In the genomic region with DNA sequence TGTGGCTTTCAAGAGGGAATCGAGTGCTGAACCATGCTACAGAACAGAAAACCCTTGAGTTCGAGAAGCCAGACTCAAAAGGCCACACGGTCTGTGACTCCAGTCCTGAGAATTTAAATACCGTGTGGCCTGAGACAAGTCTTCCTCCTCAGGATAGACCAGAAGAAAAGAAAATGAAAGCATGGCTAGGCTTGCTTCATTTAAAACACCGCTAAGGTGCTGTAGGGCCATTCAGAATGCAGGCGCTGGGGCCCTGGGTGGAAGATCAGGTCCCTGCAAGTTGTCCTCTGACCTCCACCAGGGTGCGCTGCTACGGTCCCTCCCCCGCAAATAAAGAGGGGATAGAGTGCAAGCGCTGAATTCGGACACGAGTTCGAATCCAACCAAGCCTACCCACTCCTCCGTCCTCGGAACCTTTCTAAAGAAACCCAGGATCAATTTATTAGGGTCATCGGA, we compare ENCODE assay signal across 8 mouse cellular contexts. TPM values are rescaled to one million over a fixed set of nuclear protein-coding genes. Genes with fewer than 3 reads are reported as not detected.
DNase-seq lines count a peak whose midpoint lies in the region; ATAC-seq and TF ChIP-seq lines count a peak whose summit lies in the region.

No protein-coding gene starts in this region.

- in situ Hi-C loops in CH12.LX (cut with MboI; ENCODE audit: low pct_ligation_motif_present, low pct_unique_long_range_greater_than_20kb, low sequenced_read_pairs), result loop anchor here (10.0 kb wide), 1 partner anchor 96 kb away; no protein-coding TSS in a partner anchor

- ATAC-seq in heart, embryonic 13.5 days (ENCODE audit: extremely low read depth, insufficient number of reproducible peaks, low FRiP score, low TSS enrichment), result peak; percentile 33; the same call in 1 of the 2 replicates
- peak; percentile 66 for ATAC-seq in megakaryocyte, adult 5-6 weeks (ENCODE audit: poor library complexity, severe bottlenecking)
- ATAC-seq in monocyte, adult 5-6 weeks (replicated peaks; ENCODE audit: insufficient number of reproducible peaks, low FRiP score, low TSS enrichment, poor library complexity, severe bottlenecking), result no peak; the same call in 1 of the 2 replicates

- dilution Hi-C loops in CH12.LX (cut with MboI; ENCODE audit: extremely low pct_ligation_motif_present, extremely low pct_unique_long_range_greater_than_20kb, low sequenced_read_pairs), result no loop called here

- TF ChIP-seq POLR2A in CH12.LX (IDR thresholded peaks at IDR 0.05; ENCODE audit: low read depth, low read length), result no peak
- no peak for TF ChIP-seq POLR2A in cortical plate, adult 2 months (IDR thresholded peaks at IDR 0.05; ENCODE audit: extremely low read depth, insufficient read depth, low read length)

- peaks cover 21% of the 10 kb centered on the region for H3K9me3 ChIP-seq in CH12.LX (replicated peaks; ENCODE audit: low read length)
- H3K9me3 ChIP-seq in heart, embryonic 13.5 days, result peaks cover 15% of the 10 kb centered on the region

- TF ChIP-seq EP300 in CH12.LX (IDR thresholded peaks at IDR 0.05; ENCODE audit: low read length), result 0 out of 2 replicates have a peak, but pooled peaks have one; percentile 23

- H3K36me3 ChIP-seq in CH12.LX (replicated peaks in 1 of 2; ENCODE audit: control insufficient read depth in 1 of 2, insufficient read depth in 1 of 2, low read length in 1 of 2), result peaks cover 28 to 43% of the 10 kb centered on the region in 2 experiments
- peaks cover 35% of the 10 kb centered on the region for H3K36me3 ChIP-seq in heart, embryonic 13.5 days

- H3K9ac ChIP-seq in CH12.LX (ENCODE audit: insufficient read depth, low read depth), result peak overlapping the region; percentile 92
- H3K9ac ChIP-seq in heart, embryonic 13.5 days, result peak overlapping the region; percentile 91

- WGBS in heart, embryonic 13.5 days, result 12% methylated on average over 16 of the region's 16 CpGs

- peak; percentile 38 to 84; a peak in 2 of 4 replicates for TF ChIP-seq CTCF in CH12.LX (conservative IDR thresholded peaks at IDR 0.05 in 1 of 2, IDR thresholded peaks at IDR 0.05 in 1 of 2; ENCODE audit: low read depth in 2 of 2, low read length in 2 of 2)
- 0 out of 2 replicates have a peak, but pooled peaks have one; percentile 8 for TF ChIP-seq CTCF in cortical plate, adult 2 months (IDR thresholded peaks at IDR 0.05; ENCODE audit: extremely low read depth, insufficient read depth, low read length)

- H3K4me1 ChIP-seq in CH12.LX (ENCODE audit: control insufficient read depth in 1 of 2, insufficient read depth in 2 of 2), result peaks cover 18 to 48% of the 10 kb centered on the region in 2 experiments
- H3K4me1 ChIP-seq in cortical plate, adult 2 months (ENCODE audit: control insufficient read depth, insufficient read depth, low read length), result no peaks in the 10 kb centered on the region
- H3K4me1 ChIP-seq in heart, embryonic 13.5 days, result peaks cover 16% of the 10 kb centered on the region

- peak; percentile 46 for TF ChIP-seq RAD21 in CH12.LX (IDR thresholded peaks at IDR 0.05; ENCODE audit: low read depth, low read length)

- peak overlapping the region; percentile 84 to 99 (median 96) for H3K4me3 ChIP-seq in CH12.LX (replicated peaks in 1 of 3; ENCODE audit: low read depth in 2 of 3, low read length in 2 of 3, poor library complexity in 1 of 3)
- H3K4me3 ChIP-seq in cortical plate, adult 2 months (ENCODE audit: insufficient read depth, low read length), result peak overlapping the region; percentile 32
- peak overlapping the region; percentile 84 for H3K4me3 ChIP-seq in heart, embryonic 13.5 days

- H3K27ac ChIP-seq in CH12.LX (ENCODE audit: insufficient read depth, low read depth), result peak overlapping the region; percentile 48
- no peak overlapping the region for H3K27ac ChIP-seq in cortical plate, adult 2 months (ENCODE audit: insufficient read depth, low read length)
- H3K27ac ChIP-seq in heart, embryonic 13.5 days (replicated peaks), result peak overlapping the region; percentile 60; the same call in 1 of the 2 replicates

- peak overlapping the region; percentile 64 for H3K4me2 ChIP-seq in CH12.LX (ENCODE audit: insufficient read depth, low read depth, poor library complexity, severe bottlenecking)
- H3K4me2 ChIP-seq in heart, embryonic 13.5 days, result peak overlapping the region; percentile 88

- H3K27me3 ChIP-seq in CH12.LX (replicated peaks), result no peaks in the 10 kb centered on the region
- H3K27me3 ChIP-seq in heart, embryonic 13.5 days (replicated peaks), result no peaks in the 10 kb centered on the region

- peaks cover 31% of the 10 kb centered on the region for H3K79me2 ChIP-seq in CH12.LX (replicated peaks; ENCODE audit: control insufficient read depth, extremely low read depth, insufficient read depth, poor library complexity, severe bottlenecking)

- peak; percentile 86 for DNase-seq in CH12.LX (ENCODE audit: extremely low read depth)
- peak; percentile 50 for DNase-seq in adipocyte (ENCODE audit: low spot score)
- DNase-seq in kidney, postnatal 10 days, result peak; percentile 74
- DNase-seq in spleen, postnatal 10 days (ENCODE audit: low spot score in 2 of 2), result peak; percentile 66 to 84

TF ChIP-seq in CH12.LX, 34 proteins besides CTCF, POLR2A, EP300 and RAD21 (continues in another document):
- TF ChIP-seq SIN3A (IDR thresholded peaks at IDR 0.05; ENCODE audit: low read length) (peak; percentile 26; the same call in 1 of the 2 replicates), MEF2A (IDR thresholded peaks at IDR 0.05; ENCODE audit: borderline replicate concordance, low read depth, low read length) (peak; percentile 30; the same call in 1 of the 2 replicates), GABPA (IDR thresholded peaks at IDR 0.05; ENCODE audit: insufficient replicate concordance, low read depth, low read length) (no peak), NELFE (IDR thresholded peaks at IDR 0.05; ENCODE audit: low read depth, low read length) (no peak), SMC3 (IDR thresholded peaks at IDR 0.05; ENCODE audit: low read depth, low read length) (peak; percentile 76), MYC (IDR thresholded peaks at IDR 0.05; ENCODE audit: low read depth, low read length) (no peak; the same call in 1 of the 2 replicates), MAX (IDR thresholded peaks at IDR 0.05; ENCODE audit: low read length) (no peak), USF2 (conservative IDR thresholded peaks at IDR 0.05; ENCODE audit: low read depth, low read length) (no peak), POLR2AphosphoS2 (IDR thresholded peaks at IDR 0.05; ENCODE audit: low read depth, low read length) (peak; percentile 49; the same call in 1 of the 2 replicates), CHD1 (IDR thresholded peaks at IDR 0.05; ENCODE audit: low read depth, low read length) (0 out of 2 replicates have a peak, but pooled peaks have one; percentile 80), ZKSCAN1 (IDR thresholded peaks at IDR 0.05; ENCODE audit: borderline replicate concordance, low read depth, low read length) (no peak), BHLHE40 (IDR thresholded peaks at IDR 0.05; ENCODE audit: low read depth, low read length) (peak; percentile 31; the same call in 1 of the 2 replicates), CHD2 (IDR thresholded peaks at IDR 0.05; ENCODE audit: low read length) (no peak), NRF1 (IDR thresholded peaks at IDR 0.05; ENCODE audit: low read depth, low read length) (no peak), MAZ (IDR thresholded peaks at IDR 0.05; ENCODE audit: low read depth, low read length) (peak; percentile 47; the same call in 1 of the 2 replicates), IRF4 (IDR thresholded peaks at IDR 0.05; ENCODE audit: low read depth, low read length) (no peak), USF1 (IDR thresholded peaks at IDR 0.05; ENCODE audit: low read depth, low read length) (no peak), MXI1 (IDR thresholded peaks at IDR 0.05; ENCODE audit: low read depth, low read length) (no peak), MAFK (IDR thresholded peaks at IDR 0.05; ENCODE audit: insufficient replicate concordance, low read length) (no peak), ELF1 (IDR thresholded peaks at IDR 0.05; ENCODE audit: low read depth, low read length) (no peak), TBP (conservative IDR thresholded peaks at IDR 0.05; ENCODE audit: low read depth, low read length) (no peak), PAX5 (IDR thresholded peaks at IDR 0.05; ENCODE audit: low read length) (no peak), KAT2A (IDR thresholded peaks at IDR 0.05; ENCODE audit: insufficient replicate concordance, low read length) (0 out of 2 replicates have a peak, but pooled peaks have one; percentile 10), TCF12 (IDR thresholded peaks at IDR 0.05; ENCODE audit: low read depth, low read length) (no peak), HCFC1 (IDR thresholded peaks at IDR 0.05; ENCODE audit: low read depth, low read length) (no peak), ZMIZ1 (IDR thresholded peaks at IDR 0.05; ENCODE audit: low read depth, low read length) (no peak)

RNA-seq across cellular contexts. Expression of a gene that starts 0.5 kb away (rescaled TPM):
- 137 and 176 TPM in 2 replicates for total RNA-seq in CH12.LX (2012; rRNA removed)
- total RNA-seq in CH12.LX (2014; rRNA removed), result 186 and 188 TPM in 2 replicates
- polyA plus RNA-seq in CH12.LX (2012; ENCODE audit: insufficient read length, low read depth), result 191 and 221 TPM in 2 replicates
- 16.8 and 18.5 TPM in 2 replicates for polyA plus RNA-seq in cortical plate, adult 2 months (2012; rRNA removed)
- 64.3 and 67.7 TPM in 2 replicates for polyA plus RNA-seq in heart, embryonic 13.5 days (2015; fragmentation: Nextera tagmentation; extraction: Ambion mirVana)
- total RNA-seq in megakaryocyte, adult 5-6 weeks (2015), result 29.8 and 50.6 TPM in 2 replicates
- 36.5 and 39.0 TPM in 2 replicates for total RNA-seq in megakaryocyte, adult 5-6 weeks (2017)
- 15.1 to 31.7 TPM (median 16.8 TPM) in 3 replicates for total RNA-seq in monocyte, adult 5-6 weeks (2017)

RNA-seq across cellular contexts. Expression of a gene that starts 25.5 kb away (rescaled TPM):
- total RNA-seq in CH12.LX (2012; rRNA removed) (1.3 and 1.9 TPM in 2 replicates), CH12.LX (2014; rRNA removed) (0.26 and 0.36 TPM in 2 replicates)
- 1.0 and 1.2 TPM in 2 replicates for polyA plus RNA-seq in CH12.LX (2012; ENCODE audit: insufficient read length, low read depth)
- 9.1 TPM in 2 replicates for polyA plus RNA-seq in cortical plate, adult 2 months (2012; rRNA removed)
- 0.07 and 0.13 TPM in 2 replicates for polyA plus RNA-seq in heart, embryonic 13.5 days (2015; fragmentation: Nextera tagmentation; extraction: Ambion mirVana)
- 0.13 TPM in 1 of 2 replicates, not detected in the other for total RNA-seq in megakaryocyte, adult 5-6 weeks (2015)
- total RNA-seq in megakaryocyte, adult 5-6 weeks (2017), result under 0.01 TPM in 1 of 2 replicates, not detected in the other
- 0.19 TPM in 1 of 3 replicates, not detected in the others for total RNA-seq in monocyte, adult 5-6 weeks (2017)

RNA-seq across cellular contexts. Expression of a gene that starts 31.2 kb away (rescaled TPM):
- 41.7 and 43.6 TPM in 2 replicates for total RNA-seq in CH12.LX (2012; rRNA removed)
- 30.6 and 36.1 TPM in 2 replicates for total RNA-seq in CH12.LX (2014; rRNA removed)
- polyA plus RNA-seq in CH12.LX (2012; ENCODE audit: insufficient read length, low read depth), result 34.8 and 44.2 TPM in 2 replicates
- polyA plus RNA-seq in cortical plate, adult 2 months (2012; rRNA removed), result 414 and 428 TPM in 2 replicates
- 74.2 and 79.3 TPM in 2 replicates for polyA plus RNA-seq in heart, embryonic 13.5 days (2015; fragmentation: Nextera tagmentation; extraction: Ambion mirVana)
- total RNA-seq in megakaryocyte, adult 5-6 weeks (2015), result 15.5 and 21.3 TPM in 2 replicates
- 28.3 and 36.1 TPM in 2 replicates for total RNA-seq in megakaryocyte, adult 5-6 weeks (2017)
- 35.9 to 42.1 TPM (median 41.8 TPM) in 3 replicates for total RNA-seq in monocyte, adult 5-6 weeks (2017)

Comparison
In these comparisons a context has a peak if more than half of its experiments do, and no peak if none do; other contexts are left out.
1. H3K4me3 ChIP-seq: peak in every context shown above with its lines; median percentile 96 in CH12.LX; 84 in heart, embryonic 13.5 days; 32 in cortical plate, adult 2 months.